Mouse (Mus musculus) spleen, postnatal 4 days (tissue): Measurements from ENCODE around the gene Smc3.

ENCODE experiments used
- DNase-seq, 2 experiments: peaks; one replicate each; pipeline ENCODE4 v3.0.0; 2022; ENCODE audit warnings: low spot score in 2 of 2

Gene Smc3

GRCm38 (mm10) chr19:53599757-53600539 is at the start of gene Smc3:
Gene Smc3 (plus strand): TSS chr19:53600398.
- peak; percentile 100 for DNase-seq

GRCm38 (mm10) chr19:53550972-53551371 is 49.2 kb upstream of the Smc3 start:
- DNase-seq: no peak

GRCm38 (mm10) chr19:53552216-53552786 is 47.9 kb upstream of the Smc3 start:
- no peak for DNase-seq

GRCm38 (mm10) chr19:53552795-53553194 is 47.4 kb upstream of the Smc3 start:
- DNase-seq: no peak

- DNase-seq: no peak
These were observed 45.8 kb upstream of the Smc3 start for GRCm38 (mm10) chr19:53554402-53554801.

- DNase-seq: no peak
These were observed 45.1 kb upstream of the Smc3 start for GRCm38 (mm10) chr19:53554981-53555616.

- no peak for DNase-seq
These were observed 43.4 kb upstream of the Smc3 start for GRCm38 (mm10) chr19:53556841-53557240.

GRCm38 (mm10) chr19:53557267-53557936 is 42.8 kb upstream of the Smc3 start:
- DNase-seq: no peak

GRCm38 (mm10) chr19:53560436-53560835 is 39.8 kb upstream of the Smc3 start:
- DNase-seq: no peak

GRCm38 (mm10) chr19:53564174-53564573 is 36.0 kb upstream of the Smc3 start:
- DNase-seq: no peak

- DNase-seq: no peak
These were observed 34.5 kb upstream of the Smc3 start for GRCm38 (mm10) chr19:53565565-53566277.

GRCm38 (mm10) chr19:53567864-53568263 is 32.3 kb upstream of the Smc3 start:
- peak in 1 of 2 experiments; percentile 51 for DNase-seq

GRCm38 (mm10) chr19:53568553-53568952 is 31.6 kb upstream of the Smc3 start:
- peak in 1 of 2 experiments; percentile 14 for DNase-seq

- DNase-seq: peak in 1 of 2 experiments; percentile 49
These were observed 29.1 kb upstream of the Smc3 start for GRCm38 (mm10) chr19:53571056-53571455.

GRCm38 (mm10) chr19:53571501-53572428 is 28.4 kb upstream of the Smc3 start:
- peak in 1 of 2 experiments; percentile 54 for DNase-seq

- peak in 1 of 2 experiments; percentile 35 for DNase-seq
These were observed 27.6 kb upstream of the Smc3 start for GRCm38 (mm10) chr19:53572607-53573006.

- DNase-seq: peak in 1 of 2 experiments; percentile 40
These were observed 27.0 kb upstream of the Smc3 start for GRCm38 (mm10) chr19:53573151-53573550.

- peak in 1 of 2 experiments; percentile 45 for DNase-seq
These were observed 26.1 kb upstream of the Smc3 start for GRCm38 (mm10) chr19:53574131-53574530.

GRCm38 (mm10) chr19:53574546-53574945 is 25.7 kb upstream of the Smc3 start:
- no peak for DNase-seq

GRCm38 (mm10) chr19:53575296-53576010 is 24.7 kb upstream of the Smc3 start:
- DNase-seq: peak in 1 of 2 experiments; percentile 46
